Mouse (Mus musculus): ENCODE measurements at regions not wholly inside any gene's neighbourhood (a gene's known extent, or its start where the extent isn't known, plus 50 kb on each side); places are given as distances from the start of the nearest gene placed in this dataset.

- Histone ChIP-seq H3K36me3 (no peaks in the 10 kb centered on the region), H3K4me3 (no peak overlapping the region), H3K27me3 (no peaks in the 10 kb centered on the region), H3K4me1 (replicated peaks) (peaks cover 33% of the 10 kb centered on the region), H3K9ac (no peak overlapping the region), H3K4me2 (no peak overlapping the region), H3K9me3 (no peaks in the 10 kb centered on the region), H3K27ac (replicated peaks) (peak overlapping the region; percentile 49)
- 19% methylated on average over 4 of the region's 4 CpGs for WGBS
- ATAC-seq (ENCODE audit: low read depth) = no peak
Observed at GRCm38 (mm10) chr11:82523200-82523802, 134.6 kb downstream of the Tmem132e start.

- no peak overlapping the region for H3K9ac ChIP-seq
- no peak for ATAC-seq (ENCODE audit: low read depth)
- H3K4me1 ChIP-seq (replicated peaks) = peaks cover 26% of the 10 kb centered on the region
- H3K27me3 ChIP-seq = no peaks in the 10 kb centered on the region
- H3K9me3 ChIP-seq = no peaks in the 10 kb centered on the region
- H3K4me3 ChIP-seq = no peak overlapping the region
- no peaks in the 10 kb centered on the region for H3K36me3 ChIP-seq
- no peak overlapping the region for H3K4me2 ChIP-seq
- 57% methylated on average over 9 of the region's 9 CpGs for WGBS
- no peak overlapping the region for H3K27ac ChIP-seq (replicated peaks)
Observed at GRCm38 (mm10) chr11:82521383-82521782, 132.7 kb downstream of the Tmem132e start.

GRCm38 (mm10) chr11:82518691-82519090, 130.0 kb downstream of the Tmem132e start:
- H3K27ac ChIP-seq (replicated peaks) = no peak overlapping the region
- H3K9ac ChIP-seq = no peak overlapping the region
- H3K4me1 ChIP-seq (replicated peaks) = peaks cover 17% of the 10 kb centered on the region
- H3K36me3 ChIP-seq = no peaks in the 10 kb centered on the region
- H3K4me2 ChIP-seq = no peak overlapping the region
- H3K9me3 ChIP-seq = no peaks in the 10 kb centered on the region
- H3K27me3 ChIP-seq = no peaks in the 10 kb centered on the region
- no peak for ATAC-seq (ENCODE audit: low read depth)
- WGBS = 9% methylated on average over 6 of the region's 6 CpGs
- H3K4me3 ChIP-seq = no peak overlapping the region

GRCm38 (mm10) chr11:82514526-82515144, 125.9 kb downstream of the Tmem132e start:
- H3K4me1 ChIP-seq (replicated peaks) = peaks cover 6% of the 10 kb centered on the region
- no peak for ATAC-seq (ENCODE audit: low read depth)
- 87% methylated on average over 4 of the region's 4 CpGs for WGBS
- H3K9ac ChIP-seq = no peak overlapping the region
- H3K4me2 ChIP-seq = no peak overlapping the region
- no peaks in the 10 kb centered on the region for H3K27me3 ChIP-seq
- H3K4me3 ChIP-seq = no peak overlapping the region
- no peak overlapping the region for H3K27ac ChIP-seq (replicated peaks)
- no peaks in the 10 kb centered on the region for H3K9me3 ChIP-seq
- no peaks in the 10 kb centered on the region for H3K36me3 ChIP-seq

GRCm38 (mm10) chr11:82508564-82508963, 119.9 kb downstream of the Tmem132e start:
- Histone ChIP-seq H3K9me3 (no peaks in the 10 kb centered on the region), H3K27me3 (peaks cover 7% of the 10 kb centered on the region; the same call in 1 of the 2 replicates), H3K9ac (no peak overlapping the region), H3K36me3 (no peaks in the 10 kb centered on the region), H3K4me2 (peak overlapping the region; percentile 40), H3K27ac (replicated peaks) (no peak overlapping the region), H3K4me3 (no peak overlapping the region), H3K4me1 (replicated peaks) (peaks cover 12% of the 10 kb centered on the region)
- WGBS = 12% methylated on average over 13 of the region's 13 CpGs
- no peak for ATAC-seq (ENCODE audit: low read depth)
